Mouse (Mus musculus) brain, embryonic 14.5 days (tissue): ENCODE data around the gene Ntan1. TPM values are rescaled to one million over a fixed set of nuclear protein-coding genes. Genes with fewer than 3 reads are reported as not detected.

Experiments
- DNase-seq: peaks from one replicate; pipeline ENCODE4 v3.0.0-alpha.2; 2011; ENCODE audit warnings: low read depth
- CTCF ChIP-seq: fragments of 200-500 bp; IDR thresholded peaks from 2 replicates; pipeline ENCODE4 v1.5.1; 2012; ENCODE audit warnings: inconsistent platforms, mild to moderate bottlenecking, moderate library complexity, borderline replicate concordance; ENCODE audit not compliant: insufficient read depth, insufficient read length; ENCODE audit errors: extremely low read depth
- POLR2A ChIP-seq: fragments of 200-500 bp; IDR thresholded peaks from 2 replicates; pipeline ENCODE4 v1.6.1; 2012; ENCODE audit warnings: mild to moderate bottlenecking, inconsistent platforms, borderline replicate concordance; ENCODE audit not compliant: poor library complexity, insufficient read depth, insufficient read length, severe bottlenecking; ENCODE audit errors: extremely low read depth
- polyA plus RNA-seq: library from polyadenylated mRNA; depleted of rRNA; stranded (reverse); fragments of >200 nt; gene quantifications from 2 replicates; pipeline ENCODE4 v1.2.3, GENCODE M21; 2012; rRNA removed

Ntan1 gene
- polyA plus RNA-seq, 1 experiment: 136 TPM

DNA sequence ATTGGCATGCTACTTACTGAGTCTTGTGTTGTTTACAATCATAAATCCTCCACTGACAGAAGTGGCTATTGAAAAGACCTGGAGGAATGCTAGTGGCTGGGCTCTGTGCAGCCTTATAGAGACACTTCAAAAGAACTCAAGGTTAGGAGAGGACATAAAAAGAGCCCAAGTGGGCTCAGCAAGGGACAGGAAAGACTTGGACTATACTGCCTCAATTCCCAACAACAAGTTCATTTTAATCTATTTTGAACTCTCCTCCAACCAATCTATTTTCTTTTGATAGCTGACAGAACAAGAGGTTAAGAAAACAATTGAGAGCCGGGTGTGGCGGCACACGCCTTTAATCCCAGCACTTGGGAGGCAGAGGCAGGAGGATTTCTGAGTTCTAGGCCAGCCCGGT is 35.2 kb downstream of the Ntan1 start:
- TF ChIP-seq CTCF: no peak
- no peak for TF ChIP-seq POLR2A
- DNase-seq: no peak

DNA sequence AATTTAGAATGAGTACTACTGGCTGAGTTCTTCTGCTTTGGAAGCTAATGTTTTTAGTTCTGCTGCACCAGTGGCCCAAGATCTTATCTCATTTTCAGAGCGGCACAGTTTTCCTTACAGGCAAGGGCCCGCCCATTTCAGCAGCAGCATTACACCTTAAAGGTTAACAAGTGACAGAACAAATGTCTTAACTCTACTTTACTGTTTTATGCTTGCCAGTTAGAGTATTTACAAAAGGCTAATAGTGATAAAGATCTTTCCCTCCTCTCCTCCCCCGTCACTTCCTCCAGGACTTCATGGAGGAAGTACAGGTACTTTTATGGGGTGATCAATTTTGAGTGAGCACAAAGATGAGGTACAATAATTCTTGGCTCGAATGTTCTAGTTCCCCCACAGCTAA is 47.4 kb downstream of the Ntan1 start:
- no peak for DNase-seq
- no peak for TF ChIP-seq CTCF
- TF ChIP-seq POLR2A: no peak

DNA sequence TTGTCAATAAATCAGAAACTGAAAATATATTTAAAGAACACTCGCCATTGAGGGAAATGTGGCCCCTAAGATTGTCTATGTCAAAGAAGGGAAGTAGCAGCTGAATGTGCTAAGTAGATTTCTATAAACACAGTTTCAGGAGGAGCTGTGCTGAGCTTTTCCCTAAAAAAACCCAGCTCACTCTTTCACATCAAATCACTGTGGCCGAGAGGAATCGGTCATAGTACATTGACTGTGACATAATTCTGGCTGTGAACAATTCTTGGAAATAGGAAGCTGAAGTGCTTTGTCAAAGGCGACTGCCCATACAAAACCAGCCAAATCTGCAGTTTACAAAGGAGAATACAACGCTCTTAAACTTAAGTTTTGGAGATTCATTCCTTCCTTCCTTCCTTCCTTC is 48.0 kb downstream of the Ntan1 start:
- DNase-seq: no peak
- TF ChIP-seq CTCF (no peak), POLR2A (no peak)

DNA sequence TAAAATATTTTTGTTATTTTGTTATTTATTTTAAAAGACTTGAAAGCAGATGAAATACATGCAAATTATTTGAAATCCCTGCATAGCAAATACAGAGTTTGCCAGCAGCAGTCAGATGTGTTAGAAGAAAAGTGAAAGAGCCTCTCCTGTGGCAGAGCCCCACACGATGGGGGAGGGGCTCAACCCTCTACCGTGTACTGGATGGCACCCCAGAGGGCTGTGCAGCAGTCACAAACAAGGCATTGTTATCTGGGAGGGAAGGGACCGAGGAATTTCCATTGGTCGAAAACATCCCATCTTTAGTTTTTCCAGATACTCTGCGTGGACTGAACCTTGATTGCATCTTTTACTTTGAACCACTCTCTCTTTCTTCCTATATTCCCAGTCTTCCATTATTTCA is 48.8 kb downstream of the Ntan1 start:
- peak; percentile 40 for DNase-seq

GRCm38 (mm10) chr16:13867910-13868514 is 49.4 kb downstream of the Ntan1 start:
- TF ChIP-seq POLR2A: no peak
- no peak for TF ChIP-seq CTCF
- peak; percentile 37 for DNase-seq

GRCm38 (mm10) chr16:13875483-13875882 is 56.8 kb downstream of the Ntan1 start:
- DNase-seq: no peak
- TF ChIP-seq CTCF (no peak), POLR2A (no peak)

GRCm38 (mm10) chr16:13883094-13883774 is 64.6 kb downstream of the Ntan1 start:
- no peak for TF ChIP-seq POLR2A
- TF ChIP-seq CTCF: no peak
- no peak for DNase-seq

Other genes starting within 250 kb of the Ntan1 start
- gene Parn, start 150.7 kb upstream of the Ntan1 start, polyA plus RNA-seq: 23.6 and 24.3 TPM in 2 replicates
- 40.1 and 41.5 TPM in 2 replicates for gene Bfar, start 147.0 kb upstream of the Ntan1 start, polyA plus RNA-seq
- gene 3110001I22Rik, start 146.9 kb upstream of the Ntan1 start, polyA plus RNA-seq: 5.4 TPM in 2 replicates
- 0.29 and 0.34 TPM in 2 replicates for gene Pla2g10, start 87.9 kb upstream of the Ntan1 start, polyA plus RNA-seq
- 32.2 and 49.1 TPM in 2 replicates for gene Rrn3, start 38.1 kb upstream of the Ntan1 start, polyA plus RNA-seq
- 45.8 and 57.9 TPM in 2 replicates for gene Pdxdc1, start 84.3 kb downstream of the Ntan1 start, polyA plus RNA-seq
- 9.6 and 12.6 TPM in 2 replicates for gene Mpv17l, start 84.3 kb downstream of the Ntan1 start, polyA plus RNA-seq
- 131 and 135 TPM in 2 replicates for gene 2900011O08Rik, start 167.8 kb downstream of the Ntan1 start, polyA plus RNA-seq
- 1.4 and 1.6 TPM in 2 replicates for gene Ifitm7, start 168.0 kb downstream of the Ntan1 start, polyA plus RNA-seq